Mouse (Mus musculus) embryonic stem cell, embryonic (primary cell): ENCODE measurements around the gene Fam102b.

Source experiments
- CTCF ChIA-PET, 4 experiments: fragments of 300-600 bp in 2 of 4; fragments of 350-600 bp in 2 of 4; sonication (Branson Sonifier 250); formaldehyde crosslinking; loops; one replicate each; lab custom pipeline; 2022; ENCODE audit warnings: inconsistent platforms in 2 of 4; lab: Charles Lee
- POLR2A ChIA-PET, 4 experiments: fragments of 300-600 bp in 2 of 4; fragments of 350-600 bp in 2 of 4; sonication (Branson Sonifier 250); formaldehyde crosslinking; loops; one replicate each; lab custom pipeline; 2022; ENCODE audit warnings: antibody characterized with exemption in 4 of 4, inconsistent platforms in 1 of 4; lab: Charles Lee

The Fam102b gene

DNA sequence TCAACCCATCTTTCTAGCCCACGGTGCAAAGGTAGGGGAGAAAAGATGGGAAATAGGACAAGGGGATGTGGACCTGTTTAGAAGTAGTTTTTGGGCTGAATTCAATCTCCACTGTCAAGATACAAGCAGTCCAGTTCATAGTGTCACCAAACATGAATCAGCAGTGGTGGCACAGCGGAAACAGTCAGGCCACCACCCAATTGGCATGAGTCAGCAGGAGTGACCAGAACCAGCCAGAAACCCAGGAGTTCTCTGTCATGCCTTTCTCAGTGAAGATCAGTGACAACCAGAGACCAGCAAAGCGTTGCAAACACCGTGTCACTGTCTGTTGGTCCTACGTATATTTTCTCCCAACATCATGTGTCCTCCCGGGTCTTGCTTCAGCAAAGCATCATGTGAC, 93.8 kb downstream of the Fam102b start:
- CTCF ChIA-PET: no interaction called here
- POLR2A ChIA-PET: no interaction called here

DNA sequence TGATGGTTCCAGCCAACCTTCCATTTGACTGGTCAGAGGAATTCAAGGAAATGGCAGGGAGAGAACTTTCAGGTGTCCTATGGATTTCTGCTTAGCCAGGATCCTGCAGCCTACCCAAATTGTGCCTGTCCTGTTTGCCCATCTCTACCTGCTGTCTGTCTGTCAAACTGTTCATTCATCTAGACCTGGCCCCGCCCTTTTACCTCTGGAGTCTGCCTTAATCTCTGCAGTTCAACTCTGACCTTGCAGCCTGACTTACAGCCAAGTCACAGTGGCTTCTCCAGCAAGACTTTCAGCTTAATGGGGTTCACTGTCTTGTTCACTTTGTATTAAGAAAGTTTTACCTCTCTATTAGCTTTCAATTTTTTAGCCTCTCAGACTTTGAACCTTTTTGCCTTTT, 101.1 kb downstream of the Fam102b start:
- CTCF ChIA-PET: no interaction called here

DNA sequence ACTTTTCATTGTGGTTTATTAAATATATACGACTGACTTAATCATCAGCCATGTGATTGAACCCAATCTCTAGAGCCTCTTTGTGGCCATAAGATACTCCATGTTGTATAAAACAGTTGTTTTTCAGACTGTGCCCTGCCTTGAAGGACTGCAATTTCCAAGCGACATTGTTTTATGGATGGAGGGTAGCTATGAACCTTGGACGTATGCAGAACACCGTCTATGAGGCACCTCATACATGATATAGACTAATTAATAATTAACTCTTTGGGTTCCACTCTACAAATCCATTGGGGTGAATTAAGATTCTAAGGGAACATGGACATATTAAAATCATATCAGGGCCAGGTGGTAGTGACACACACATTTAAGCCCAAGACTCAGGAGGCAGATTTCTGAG, 101.7 kb downstream of the Fam102b start:
- CTCF ChIA-PET: no interaction called here
- POLR2A ChIA-PET: interaction anchor here in 2 of 4 experiments (0.5 to 1.2 kb wide), 2 partner anchors 12 to 19 kb away, joined by 3 read pairs; no protein-coding TSS in a partner anchor

More for the DNA sequence above, 101.1 kb downstream of the Fam102b start:
- POLR2A ChIA-PET: interaction anchor here in 2 of 4 experiments (1.3 to 2.5 kb wide), 3 partner anchors 9 to 16 kb away, joined by 6 to 15 read pairs (median 9); partner anchors contain the start of gene Prpf38b (in 1 of the 2)

- ChIA-PET POLR2A (interaction anchor here in 3 of 4 experiments (0.7 to 4.3 kb wide), 3 partner anchors 10 to 109 kb away, joined by 3 to 17 read pairs (median 5); partner anchors contain the start of gene Prpf38b (in 1 of the 3)), CTCF (interaction anchor here in 1 of 4 experiments (0.6 kb wide), 1 partner anchor 10 kb away, joined by 4 read pairs; no protein-coding TSS in a partner anchor)
These were observed 105.6 kb downstream of the Fam102b start for GRCm38 (mm10) chr3:108921822-108922221.
